Mouse (Mus musculus) embryo, embryonic 9.5 days (tissue): Measurements from ENCODE around the gene Arhgap24.
A peak's percentile ranks its signal among the peaks of the same experiment; 100 is the strongest.
"Not testable (repeated sequence)": the region's sequence is repeated elsewhere in the genome, so short reads cannot be mapped to it uniquely, and the experiment has no call there.

Experiments
- DNase-seq: peaks from one replicate; pipeline ENCODE4 v3.0.0-alpha.2; 2017; ENCODE audit errors: extremely low spot score

Arhgap24 gene

DNA sequence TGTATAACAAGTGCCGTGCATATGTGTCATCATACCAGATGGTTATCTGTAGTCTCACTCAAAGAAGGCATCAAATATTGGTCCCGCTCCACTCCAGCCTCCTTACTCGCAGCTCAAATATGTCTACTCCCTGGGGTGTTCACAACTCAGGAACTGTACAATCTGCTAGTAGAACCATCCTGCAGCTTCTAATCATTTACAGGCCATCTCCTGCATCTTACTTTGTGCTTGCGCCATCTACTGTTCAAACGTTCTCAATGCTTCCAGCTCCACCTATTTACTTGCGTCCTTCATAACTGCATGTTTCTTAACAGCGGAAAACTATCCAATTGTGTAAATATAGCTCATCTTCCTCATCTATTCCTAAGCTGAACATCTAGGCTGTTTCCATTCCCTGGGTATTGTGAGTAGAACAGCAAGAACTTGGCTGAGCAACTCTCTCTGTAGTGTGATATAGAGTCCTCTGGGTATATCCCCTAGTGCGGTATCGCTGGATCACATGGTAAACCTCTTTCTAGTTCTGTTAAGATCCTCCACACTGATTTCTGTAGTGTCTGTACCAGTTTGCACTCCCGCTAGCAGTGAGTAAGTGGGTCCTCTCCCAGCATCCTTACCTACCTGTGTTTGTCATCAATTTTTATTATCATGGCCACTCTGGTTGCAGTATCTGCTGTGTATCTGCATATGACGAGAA is 393.6 kb downstream of the Arhgap24 start:
- peak; percentile 65 for DNase-seq

- DNase-seq: no peak
These were observed 394.4 kb downstream of the Arhgap24 start for GRCm38 (mm10) chr5:102875628-102876027.

- no peak for DNase-seq
These were observed 407.4 kb downstream of the Arhgap24 start for GRCm38 (mm10) chr5:102888482-102889162.

GRCm38 (mm10) chr5:102889163-102889488 is 407.9 kb downstream of the Arhgap24 start:
- no peak for DNase-seq

GRCm38 (mm10) chr5:102892226-102892625 is 411.0 kb downstream of the Arhgap24 start:
- DNase-seq: no peak

DNA sequence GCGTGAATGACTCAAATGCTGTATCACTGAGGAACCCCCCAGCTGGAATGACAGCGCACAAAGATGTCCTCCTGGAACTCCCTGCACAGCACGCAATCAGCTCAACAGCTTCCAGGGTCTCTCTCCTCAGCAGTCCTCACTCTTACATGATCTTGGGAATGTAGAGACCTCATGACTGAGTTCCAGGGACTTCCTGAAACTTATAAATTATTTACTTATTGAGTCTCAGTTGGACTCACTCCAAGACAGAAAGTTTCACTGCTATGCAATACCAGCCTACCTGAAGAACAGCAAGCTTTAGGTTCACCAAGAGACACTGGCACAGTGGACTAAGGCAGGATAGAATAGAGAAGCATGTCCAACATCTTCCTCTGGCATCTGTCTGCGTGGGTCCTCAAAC is 417.1 kb downstream of the Arhgap24 start:
- DNase-seq: no peak

- no peak for DNase-seq
These were observed 418.6 kb downstream of the Arhgap24 start for GRCm38 (mm10) chr5:102899680-102900215.

GRCm38 (mm10) chr5:102901176-102901575 is 420.0 kb downstream of the Arhgap24 start:
- DNase-seq: no peak

DNA sequence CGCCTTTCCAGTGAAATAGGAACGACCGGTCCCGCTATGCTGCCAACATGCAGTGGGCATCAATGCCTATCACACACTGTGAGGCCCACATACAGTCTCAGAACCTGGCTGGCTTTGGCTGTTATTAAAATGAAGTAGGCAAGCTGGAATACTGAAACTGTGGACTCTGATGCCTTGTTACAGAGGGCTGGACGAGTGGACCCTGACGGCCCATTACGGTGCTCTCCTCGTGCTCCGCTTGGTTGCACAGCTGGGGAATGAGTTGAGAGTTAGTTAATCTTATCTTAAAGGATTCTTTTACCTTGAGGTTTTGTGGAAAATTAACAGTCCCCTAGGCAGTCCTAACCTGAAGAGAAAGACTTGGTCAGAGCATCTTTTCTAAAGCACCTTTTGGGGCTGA is 422.3 kb downstream of the Arhgap24 start:
- no peak for DNase-seq

DNA sequence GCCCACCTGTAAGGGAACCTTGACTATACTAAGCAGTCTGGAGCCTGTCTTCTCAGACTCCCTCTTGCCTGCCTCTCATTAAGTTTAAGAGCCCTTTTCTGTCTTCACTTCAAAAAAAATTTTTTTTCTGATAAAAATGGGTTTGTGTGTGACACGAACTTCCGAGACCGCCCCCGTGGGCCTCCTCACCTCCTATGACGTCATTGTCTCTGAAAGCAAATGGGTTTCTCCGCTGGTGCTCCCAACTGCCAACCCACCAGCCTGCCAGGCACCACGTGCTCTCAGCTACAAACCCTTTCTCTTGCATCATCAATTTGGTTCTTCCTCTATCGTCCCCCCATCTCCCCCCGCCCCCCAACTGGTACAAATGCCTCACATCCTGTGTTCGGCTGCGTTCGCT is 422.9 kb downstream of the Arhgap24 start:
- DNase-seq: no peak

- no peak for DNase-seq
These were observed 424.4 kb downstream of the Arhgap24 start for GRCm38 (mm10) chr5:102905441-102906211.

DNA sequence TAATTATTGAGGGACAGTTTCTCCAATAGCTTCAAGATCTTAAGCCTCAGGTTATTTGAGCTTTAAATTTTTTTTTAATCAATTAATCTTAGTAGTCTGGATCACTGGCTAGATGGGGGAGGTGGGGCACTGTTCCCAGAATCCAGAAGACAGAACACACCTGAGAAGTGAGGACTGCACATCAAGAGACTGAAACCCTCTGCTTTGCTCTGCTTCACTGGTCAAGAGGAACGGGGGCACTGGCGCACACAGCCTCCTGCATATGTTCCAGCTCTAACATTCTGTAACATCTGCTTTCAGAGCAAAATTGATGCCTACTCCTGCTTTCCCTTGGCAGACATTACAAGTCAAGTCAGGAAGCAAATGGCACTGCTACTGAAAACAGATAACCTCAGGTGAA is 439.0 kb downstream of the Arhgap24 start:
- DNase-seq: no peak

DNA sequence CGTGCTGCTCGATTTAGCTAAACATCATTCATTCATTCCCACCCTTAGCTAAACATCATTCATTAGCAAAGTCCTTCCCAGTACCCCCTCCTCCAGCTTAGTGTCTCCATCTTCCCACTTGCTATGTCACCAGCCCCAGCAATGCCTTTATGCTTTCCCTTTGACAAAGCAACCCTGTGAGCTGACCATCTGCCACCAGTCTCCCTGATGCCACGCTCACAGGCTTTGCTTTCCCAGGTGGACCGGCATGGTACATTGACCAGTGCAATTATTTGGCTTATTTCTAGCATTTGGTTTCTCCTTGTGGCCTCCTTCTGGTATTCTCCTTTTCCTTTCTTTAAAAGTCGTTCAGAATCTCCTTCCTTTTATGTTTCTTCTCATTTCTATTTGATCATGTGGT is 445.6 kb downstream of the Arhgap24 start:
- DNase-seq: no peak

DNA sequence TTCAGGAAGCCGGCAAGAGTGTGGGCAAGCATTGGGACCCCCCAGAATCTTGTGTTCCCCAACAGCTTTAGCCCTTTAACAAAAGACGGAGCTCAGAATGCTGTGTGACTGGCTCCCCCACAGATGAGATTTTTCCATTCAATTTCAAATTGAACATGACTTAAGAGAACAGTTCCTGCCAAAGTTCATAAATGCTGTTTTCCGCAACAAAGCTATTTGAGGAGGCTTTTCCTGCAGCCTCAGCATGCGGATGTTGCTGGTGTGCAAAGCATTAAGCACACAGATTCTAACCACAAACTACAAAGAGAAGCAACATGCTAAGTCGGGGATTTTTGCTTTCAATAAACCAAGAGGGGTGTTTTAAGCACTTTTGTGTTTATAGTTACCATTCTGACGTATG is 449.0 kb downstream of the Arhgap24 start:
- DNase-seq: no peak

DNA sequence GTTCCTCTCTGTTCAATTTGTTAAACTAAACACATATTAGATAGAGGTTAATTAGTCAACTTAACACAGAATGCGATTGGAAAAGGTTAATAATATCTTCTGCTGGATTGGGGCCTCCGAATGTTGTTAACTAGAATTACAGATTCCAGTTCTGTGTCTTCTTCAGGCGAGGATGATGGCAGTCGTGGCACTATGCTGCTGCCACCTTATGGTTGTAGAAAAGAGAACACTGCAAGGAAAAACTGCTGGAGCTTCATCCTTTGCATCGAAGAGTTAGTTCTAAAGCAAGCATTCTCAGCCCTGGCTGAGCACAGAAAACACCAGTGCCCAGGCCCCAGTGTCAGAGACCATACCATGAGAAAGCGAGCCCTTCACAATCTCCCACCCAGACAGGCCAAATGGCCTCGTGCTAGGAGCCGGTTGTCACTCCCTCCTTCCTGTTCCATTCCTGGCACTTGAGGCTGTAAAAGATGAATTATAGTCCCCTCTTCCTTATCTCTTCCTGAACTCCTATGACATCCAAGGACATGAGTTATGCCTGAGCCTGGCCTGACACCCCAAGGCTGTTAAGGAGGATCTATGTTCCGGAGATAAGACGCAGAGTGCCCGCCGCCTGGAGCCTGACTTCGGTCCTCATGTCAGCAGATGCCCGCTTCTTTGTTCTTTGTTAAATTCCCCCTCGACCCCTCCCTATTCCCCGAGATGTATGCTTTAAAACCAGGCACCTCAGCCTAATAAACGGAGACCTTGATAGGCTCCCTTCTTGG is 462.9 kb downstream of the Arhgap24 start:
- not testable (repeated sequence) for DNase-seq

GRCm38 (mm10) chr5:102946625-102947024 is 465.4 kb downstream of the Arhgap24 start:
- DNase-seq: no peak

DNA sequence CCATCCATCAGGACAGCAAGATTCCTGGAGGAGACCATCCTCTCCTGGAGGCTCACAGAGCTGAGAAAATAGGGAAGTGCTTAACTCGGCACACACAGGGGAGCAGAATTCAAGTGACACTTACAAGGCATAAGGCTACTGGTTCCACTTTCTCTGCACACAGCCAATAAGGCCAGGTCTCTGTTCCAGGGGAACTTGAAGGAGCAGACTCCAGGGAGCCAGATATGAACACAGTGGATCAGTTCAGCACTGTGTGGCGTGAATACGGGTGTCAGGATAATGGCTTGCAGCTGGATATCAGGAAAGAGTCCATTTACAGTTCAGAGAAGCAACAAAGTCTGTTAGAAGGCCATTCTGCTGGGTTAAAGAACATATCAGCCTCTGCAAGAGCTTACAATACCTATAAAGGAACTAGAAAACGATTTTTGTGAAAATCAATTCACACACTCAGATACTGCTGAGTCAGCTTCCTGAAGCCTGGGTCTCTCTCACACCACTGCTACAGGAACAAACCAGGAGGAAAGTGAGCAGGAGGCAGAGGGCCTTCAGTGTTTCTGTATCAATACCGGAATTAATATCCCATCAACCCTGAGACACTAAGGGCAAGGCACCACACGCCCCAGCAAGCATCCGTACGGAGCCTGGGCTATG is 466.0 kb downstream of the Arhgap24 start:
- DNase-seq: no peak
